Mouse (Mus musculus): ENCODE results near the gene Mbd4.
A peak's percentile ranks its signal among the peaks of the same experiment; 100 is the strongest.

Mbd4 gene

DNA sequence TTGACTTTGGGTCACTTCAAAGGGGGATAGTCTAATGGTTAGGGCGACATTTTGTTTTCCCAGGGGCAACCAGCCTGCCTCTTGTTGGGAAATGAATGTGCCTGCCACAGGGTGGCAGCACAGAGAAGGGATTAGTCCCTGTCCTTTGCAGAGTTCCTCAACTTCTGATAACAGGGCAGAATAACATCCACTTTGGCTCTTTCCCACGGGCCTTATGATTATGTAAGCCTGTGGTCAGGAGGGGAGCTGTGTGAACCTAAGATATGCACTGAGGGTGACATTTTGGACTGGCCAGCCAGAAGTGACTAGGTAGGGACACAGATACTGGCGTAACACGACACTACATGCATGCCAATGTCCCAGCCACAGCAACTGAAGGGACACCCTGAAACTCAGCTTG lies 39.1 kb downstream of the Mbd4 start:
- DNase-seq (ENCODE audit: low read depth in 1 of 2, low spot score in 2 of 2) = peak; percentile 39 to 43

DNA sequence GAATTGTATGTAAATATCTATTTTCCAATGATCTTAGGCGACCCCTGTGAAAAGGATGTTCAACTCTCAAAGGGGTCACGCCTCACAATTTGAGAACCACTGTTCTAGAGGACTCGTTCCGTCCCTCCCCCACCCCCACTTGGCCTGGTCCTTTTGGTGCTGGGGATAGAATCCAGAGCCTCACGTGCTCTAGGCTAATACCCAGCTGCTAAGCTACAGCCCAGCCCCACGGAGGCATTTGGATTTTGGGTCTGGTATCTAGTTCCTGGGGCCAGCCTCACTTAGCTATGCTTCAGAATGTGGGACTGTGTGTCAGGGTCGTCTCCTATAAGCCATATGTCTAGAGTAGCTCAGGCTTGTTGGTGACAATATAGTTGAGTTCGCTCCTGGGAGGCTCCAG lies 41.6 kb downstream of the Mbd4 start:
- DNase-seq (ENCODE audit: low read depth in 1 of 2, low spot score in 2 of 2) = no peak

DNA sequence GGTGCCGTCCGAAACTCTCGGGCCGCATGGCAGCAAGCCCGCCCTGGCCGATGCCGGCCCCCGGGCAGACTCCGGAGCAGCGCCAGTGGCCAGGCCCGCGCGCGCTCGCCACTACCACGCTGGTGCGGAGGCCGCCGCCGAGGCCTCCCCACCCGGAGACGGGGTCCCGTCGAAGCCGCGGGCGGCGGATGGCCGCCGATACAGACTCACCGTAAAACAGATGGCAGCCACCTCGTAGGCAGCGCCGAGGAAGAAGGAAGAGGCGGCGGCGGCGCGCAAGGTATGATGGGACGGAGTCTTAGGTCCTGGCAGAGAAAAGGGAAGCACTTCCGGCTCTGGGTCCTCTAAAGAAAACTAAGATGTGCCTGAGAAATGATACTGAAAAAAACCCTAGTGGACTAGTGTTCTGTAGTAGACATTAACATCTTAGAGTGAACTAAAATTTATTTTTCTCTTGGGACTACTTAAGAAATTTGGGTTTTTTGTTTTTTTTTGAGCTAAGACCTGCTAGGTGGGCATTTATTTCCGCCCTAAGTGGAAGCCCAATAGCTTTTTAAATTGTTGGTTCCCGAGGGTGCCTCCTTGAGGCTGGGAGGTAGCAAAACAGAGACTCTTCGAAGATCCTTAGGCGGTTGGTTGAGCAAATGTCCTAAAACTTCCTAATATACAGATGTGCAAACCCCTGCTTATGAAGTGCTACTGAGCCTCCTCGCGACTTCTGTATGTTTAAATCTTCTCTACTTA lies 44.5 kb downstream of the Mbd4 start, which contains the start of gene Rpl32:
Rpl32 (minus strand) TSS at position 260 of the 744 bp plus-strand sequence.
- DNase-seq (ENCODE audit: low read depth in 1 of 2, low spot score in 2 of 2) = peak; percentile 62 to 80

DNA sequence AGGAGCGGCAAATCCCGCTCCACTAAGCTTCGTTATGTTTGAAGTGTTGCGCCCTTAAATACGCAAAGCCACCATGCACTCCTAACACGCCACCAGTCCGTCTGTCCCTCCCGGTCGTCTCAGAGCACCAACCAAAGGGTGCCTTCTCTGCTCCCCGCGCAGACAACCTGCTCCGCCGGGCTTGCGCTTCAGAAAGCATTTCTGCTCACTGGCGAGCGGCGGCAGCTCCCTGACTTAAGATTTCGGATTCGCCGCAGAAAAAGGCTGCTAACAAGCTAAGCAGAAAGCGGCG lies 45.0 kb downstream of the Mbd4 start:
- DNase-seq (ENCODE audit: low read depth in 1 of 2, low spot score in 2 of 2) = no peak

DNA sequence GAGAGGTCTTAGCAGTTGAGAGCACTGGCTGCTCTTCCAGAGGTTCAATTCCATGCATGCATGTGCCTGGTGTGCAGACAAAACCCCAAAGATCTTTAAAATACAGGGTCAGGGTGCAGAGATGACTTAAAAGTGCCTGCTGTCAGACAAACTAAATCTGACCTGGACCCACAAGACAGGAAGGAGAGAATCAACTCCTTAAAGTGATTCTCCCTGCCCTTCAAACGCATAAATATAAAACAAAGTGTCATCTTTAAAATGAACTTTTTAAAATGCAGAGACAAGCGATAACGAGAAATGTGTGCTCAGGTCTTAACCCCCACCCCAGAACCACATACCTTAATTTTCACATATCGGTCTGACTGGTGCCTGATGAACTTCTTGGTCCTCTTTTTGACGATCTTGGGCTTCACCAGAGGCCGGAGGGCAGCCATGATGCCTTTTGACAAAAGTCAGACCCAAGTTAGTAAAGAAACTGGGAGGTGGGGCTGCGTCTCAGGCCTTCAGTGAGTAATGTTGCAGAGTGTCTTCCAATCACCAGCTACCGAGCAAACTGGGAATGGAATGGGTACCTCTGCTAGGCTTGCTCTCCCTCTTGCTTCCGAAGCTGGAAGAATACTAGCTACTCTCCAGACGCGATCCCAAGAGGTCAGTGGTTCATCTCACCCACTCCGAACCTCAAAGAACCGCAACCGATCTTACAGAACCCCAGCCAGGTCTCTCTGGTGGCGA lies 45.5 kb downstream of the Mbd4 start:
- DNase-seq (ENCODE audit: low read depth in 1 of 2, low spot score in 2 of 2) = no peak

DNA sequence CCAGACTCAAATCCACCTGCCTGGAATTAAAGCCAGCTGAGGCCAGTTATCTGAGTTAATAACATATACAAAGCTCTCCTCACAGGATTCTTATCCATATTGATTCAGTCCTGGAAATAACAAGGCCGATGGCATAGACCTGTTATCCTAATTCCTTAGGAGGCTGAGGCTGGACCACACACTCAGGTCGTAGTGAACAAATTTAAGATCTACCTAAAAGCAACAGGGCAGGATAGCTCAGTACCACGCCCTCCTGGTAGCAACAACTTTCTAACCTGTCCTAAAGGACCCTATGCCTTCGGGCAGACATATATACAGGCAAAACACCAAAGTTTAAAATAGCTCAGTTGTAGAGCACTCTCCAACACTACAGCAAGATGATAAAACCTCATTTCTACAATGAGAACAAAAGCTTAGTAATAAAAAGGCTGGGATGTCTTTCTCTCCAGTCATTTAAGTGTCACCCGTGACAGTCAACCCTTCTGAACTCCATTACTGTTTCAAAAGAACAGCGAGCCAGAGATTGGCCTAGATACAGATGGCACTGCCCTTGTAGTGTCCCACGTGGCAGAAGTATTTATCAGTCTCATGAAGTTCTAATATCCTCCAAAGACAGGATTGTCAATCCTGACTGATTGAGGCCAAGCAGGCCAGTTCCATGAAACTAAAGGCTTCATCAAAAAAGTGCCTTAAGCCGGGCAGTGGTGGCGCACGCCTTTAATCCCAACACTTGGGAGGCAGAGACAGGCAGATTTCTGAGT lies 48.6 kb downstream of the Mbd4 start:
- DNase-seq (ENCODE audit: low read depth in 1 of 2, low spot score in 2 of 2) = no peak

DNA sequence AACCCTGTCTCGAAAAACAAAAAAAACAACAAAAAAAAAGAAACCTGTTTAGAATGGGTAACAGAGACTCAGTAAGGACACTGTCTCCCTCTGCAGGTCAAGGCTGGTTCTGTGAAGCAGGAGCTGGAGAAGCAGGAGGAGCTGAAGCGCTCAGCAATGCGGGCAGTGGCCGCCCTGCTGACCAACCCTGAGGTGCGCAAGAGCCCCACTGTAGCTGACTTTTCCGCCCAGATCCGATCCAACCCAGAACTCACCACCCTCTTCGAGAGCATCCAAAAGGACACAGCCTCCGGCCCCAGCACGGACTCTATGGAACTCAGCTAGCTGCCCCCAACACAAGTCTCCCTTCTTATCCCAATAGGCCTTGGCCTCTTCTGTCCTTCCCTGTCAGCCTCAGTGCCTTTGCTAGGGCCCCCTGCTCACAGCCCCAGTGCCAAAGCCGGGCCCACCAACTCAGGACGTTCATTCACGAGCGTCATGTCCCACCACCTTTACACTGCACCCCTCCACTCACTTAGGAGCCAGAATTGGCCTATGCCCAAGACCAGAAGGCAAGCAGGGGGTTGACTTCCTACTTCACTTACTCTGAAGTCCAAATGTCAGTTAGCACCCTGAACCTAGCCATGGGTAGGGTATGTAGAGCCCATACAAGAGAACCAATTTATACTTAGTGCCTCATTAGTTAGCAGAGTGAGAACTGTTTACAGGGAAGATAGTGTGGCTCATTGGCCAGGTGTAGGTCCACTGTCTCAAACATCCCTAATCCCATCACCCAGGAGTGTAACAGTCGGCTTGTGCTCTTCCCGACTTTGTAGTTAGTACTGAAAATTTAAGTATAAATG lies 49.4 kb downstream of the Mbd4 start:
- no peak for DNase-seq (ENCODE audit: low read depth in 1 of 2, low spot score in 2 of 2)

DNA sequence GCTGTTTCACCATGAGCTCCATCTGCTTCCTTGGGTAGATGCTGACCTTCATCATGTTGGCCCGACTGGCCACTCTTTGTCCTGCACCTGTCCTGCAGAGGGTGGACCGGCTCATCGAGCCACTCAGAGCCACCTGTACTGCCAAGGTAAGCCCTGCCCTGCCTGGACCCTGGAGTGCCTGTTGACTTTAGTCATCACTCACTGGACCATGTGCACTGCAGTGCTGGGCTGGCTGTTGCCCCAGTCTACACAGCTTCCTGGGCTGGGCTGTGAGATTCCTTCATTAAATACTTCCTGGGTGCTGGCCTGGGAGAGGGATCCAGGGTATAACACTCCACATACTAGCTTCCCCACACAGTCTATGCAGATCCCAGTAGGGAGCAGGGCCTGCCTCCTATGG lies 51.4 kb downstream of the Mbd4 start:
- DNase-seq (ENCODE audit: low read depth in 1 of 2, low spot score in 2 of 2) = no peak

DNA sequence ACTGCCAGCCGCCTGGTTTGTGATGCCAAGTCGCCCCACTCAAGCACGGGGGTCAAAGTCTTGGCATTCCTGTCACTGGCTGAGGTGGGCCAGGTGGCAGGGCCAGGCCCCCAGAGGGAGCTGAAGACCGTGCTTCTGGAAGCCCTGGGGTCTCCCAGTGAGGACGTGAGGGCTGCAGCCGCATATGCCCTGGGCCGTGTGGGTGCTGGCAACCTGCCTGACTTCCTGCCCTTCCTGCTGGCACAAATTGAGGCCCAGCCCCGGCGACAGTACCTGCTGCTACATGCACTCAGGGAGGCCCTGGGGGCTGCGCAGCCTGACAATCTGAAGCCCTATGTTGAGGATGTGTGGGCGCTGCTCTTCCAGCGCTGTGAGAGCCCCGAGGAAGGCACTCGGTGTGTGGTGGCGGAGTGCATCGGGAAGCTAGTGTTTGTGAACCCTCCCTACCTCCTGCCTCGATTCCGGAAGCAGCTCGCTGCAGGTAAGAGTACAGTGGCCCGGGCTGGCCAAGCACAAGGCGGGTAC lies 60.4 kb downstream of the Mbd4 start:
- no peak for DNase-seq (ENCODE audit: low read depth in 1 of 2, low spot score in 2 of 2)

DNA sequence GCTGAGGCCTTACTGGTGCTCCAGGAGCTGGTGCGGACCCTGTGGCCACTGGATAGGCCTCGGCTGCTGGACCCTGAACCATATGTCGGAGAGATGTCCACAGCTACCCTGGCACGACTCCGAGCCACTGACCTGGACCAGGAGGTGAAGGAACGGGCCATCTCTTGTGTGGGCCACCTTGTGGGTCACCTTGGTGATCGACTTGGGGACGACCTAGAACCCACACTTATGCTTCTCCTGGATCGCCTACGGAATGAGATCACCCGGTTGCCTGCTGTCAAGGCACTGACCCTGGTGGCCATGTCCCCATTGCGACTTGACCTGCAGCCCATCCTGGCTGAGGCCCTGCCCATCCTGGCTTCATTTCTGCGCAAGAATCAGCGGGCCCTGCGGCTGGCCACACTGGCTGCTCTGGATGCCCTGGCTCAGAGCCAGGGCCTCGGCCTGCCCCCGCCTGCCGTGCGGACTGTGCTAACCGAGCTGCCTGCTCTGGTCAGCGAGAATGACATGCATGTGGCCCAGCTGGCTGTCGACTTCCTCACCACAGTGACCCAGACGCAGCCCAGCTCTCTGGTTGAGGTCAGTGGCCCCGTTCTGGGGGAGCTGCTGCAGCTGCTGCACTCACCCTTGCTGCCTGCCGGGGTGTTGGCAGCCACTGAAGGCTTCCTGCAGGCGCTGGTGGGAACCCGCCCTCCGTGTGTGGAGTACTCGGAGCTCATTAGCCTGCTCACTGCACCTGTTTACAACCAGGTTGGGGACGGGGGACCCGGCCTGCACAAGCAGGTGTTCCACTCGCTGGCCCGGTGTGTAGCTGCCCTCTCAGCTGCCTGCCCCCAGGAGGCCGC lies 61.1 kb downstream of the Mbd4 start:
- no peak for DNase-seq (ENCODE audit: low read depth in 1 of 2, low spot score in 2 of 2)

DNA sequence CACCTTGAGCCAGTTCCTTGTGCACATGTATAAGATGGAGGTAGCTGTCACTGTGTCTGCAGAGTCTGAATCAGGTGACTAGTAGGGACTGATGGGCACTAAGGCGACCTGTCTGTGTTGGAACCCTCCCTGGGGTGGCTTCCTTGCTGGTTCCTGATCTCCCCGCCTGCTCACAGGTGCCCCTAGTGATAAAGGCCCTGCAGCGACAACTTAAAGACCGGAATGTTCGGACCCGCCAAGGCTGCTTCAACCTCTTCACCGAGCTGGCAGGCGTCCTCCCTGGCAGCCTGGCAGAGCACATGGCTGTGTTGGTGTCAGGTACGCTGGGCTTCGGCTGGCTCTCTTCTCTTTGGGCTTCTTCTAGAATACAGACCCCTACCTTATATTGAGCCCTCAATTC lies 62.2 kb downstream of the Mbd4 start:
- no peak for DNase-seq (ENCODE audit: low read depth in 1 of 2, low spot score in 2 of 2)

All from monocyte, adult 2 months (primary cell).